Mouse (Mus musculus) erythroblast, embryonic 14.5 days (primary cell): Measurements from ENCODE around the gene Nrp2.

Source experiments
- GATA1 ChIP-seq: IDR thresholded peaks from 2 replicates; pipeline ENCODE4 v1.6.1; 2012; ENCODE audit warnings: low read length, inconsistent platforms, mixed read lengths
- TAL1 ChIP-seq: IDR thresholded peaks from 3 replicates; pipeline ENCODE4 v1.6.1; 2012; ENCODE audit warnings: low read length, inconsistent platforms, mixed read lengths

- no peak for TF ChIP-seq TAL1
- TF ChIP-seq GATA1: no peak
Measured at GRCm38 (mm10) chr1:62806014-62806413, 102.9 kb downstream of the Nrp2 start.
